Mouse (Mus musculus) heart, embryonic 15.5 days (tissue): ENCODE results near the gene Rbms2. TPM values are rescaled to one million over a fixed set of nuclear protein-coding genes. Genes with fewer than 3 reads are reported as not detected.

ENCODE experiments used
- ATAC-seq: fragments of 200-750 bp; cut with Nextera tagmentation; replicated peaks from 2 replicates; pipeline ENCODE4 v1.8.0; 2017; ENCODE audit warnings: low read depth, moderate TSS enrichment; ENCODE audit not compliant: insufficient number of reproducible peaks, insufficient read depth, low FRiP score
- H3K27ac ChIP-seq: fragments of 300-500 bp; sonication (generic); 2 replicates; pipeline ENCODE4 v1.5.1; 2015; ENCODE audit warnings: mild to moderate bottlenecking, inconsistent platforms
- H3K27me3 ChIP-seq: fragments of 300-500 bp; sonication (generic); 2 replicates; pipeline ENCODE4 v1.6.1; 2015; ENCODE audit warnings: inconsistent platforms
- H3K36me3 ChIP-seq: fragments of 300-500 bp; sonication (generic); 2 replicates; pipeline ENCODE4 v1.6.1; 2015; ENCODE audit warnings: mild to moderate bottlenecking, inconsistent platforms
- H3K4me1 ChIP-seq: fragments of 300-500 bp; sonication (generic); replicated peaks from 2 replicates; pipeline ENCODE4 v1.6.1; 2015; ENCODE audit warnings: inconsistent platforms
- H3K4me2 ChIP-seq: fragments of 300-500 bp; sonication (generic); 2 replicates; pipeline ENCODE4 v1.6.1; 2015; ENCODE audit warnings: inconsistent platforms, mild to moderate bottlenecking, moderate library complexity
- H3K4me3 ChIP-seq: fragments of 300-500 bp; sonication (generic); 2 replicates; pipeline ENCODE4 v1.5.1; 2015; ENCODE audit warnings: mild to moderate bottlenecking, inconsistent platforms
- H3K9ac ChIP-seq: fragments of 300-500 bp; sonication (generic); 2 replicates; pipeline ENCODE4 v1.6.1; 2015; ENCODE audit warnings: mild to moderate bottlenecking, inconsistent platforms
- H3K9me3 ChIP-seq: fragments of 300-500 bp; sonication (generic); replicated peaks from 2 replicates; pipeline ENCODE4 v1.6.1; 2016; ENCODE audit warnings: inconsistent platforms
- WGBS: fragments of 180-500 bp; shearing (Covaris S2); methylation state at CpG from one replicate; pipeline ENCODE4 v1.1.7; 2015; ENCODE audit warnings: mixed read lengths; 5-methylcytosine and 5-hydroxymethylcytosine counted together
- polyA plus RNA-seq: library from polyadenylated mRNA; unstranded; fragments of >200 nt; fragmentation: Nextera tagmentation; extraction: Ambion mirVana; gene quantifications from 2 replicates; pipeline ENCODE4 v1.2.1, GENCODE M21; 2015

Rbms2 gene
- polyA plus RNA-seq, 1 experiment from 2014 or later = 33.8 TPM

GRCm38 (mm10) chr10:128133650-128134332 lies 46.3 kb downstream of the Rbms2 start:
- Histone ChIP-seq H3K36me3 (peaks cover 51% of the 10 kb centered on the region), H3K27me3 (no peaks in the 10 kb centered on the region), H3K4me1 (no peaks in the 10 kb centered on the region), H3K9ac (no peak overlapping the region), H3K4me2 (no peak overlapping the region), H3K4me3 (no peak overlapping the region), H3K9me3 (no peaks in the 10 kb centered on the region), H3K27ac (no peak overlapping the region)
- ATAC-seq = no peak
- WGBS = 56% methylated on average over 13 of the region's 13 CpGs

GRCm38 (mm10) chr10:128131812-128132211 lies 48.3 kb downstream of the Rbms2 start:
- ATAC-seq = no peak
- H3K36me3 ChIP-seq = peaks cover 48% of the 10 kb centered on the region
- no peaks in the 10 kb centered on the region for H3K27me3 ChIP-seq
- no peaks in the 10 kb centered on the region for H3K9me3 ChIP-seq
- no peak overlapping the region for H3K4me3 ChIP-seq
- H3K9ac ChIP-seq = no peak overlapping the region
- no peak overlapping the region for H3K27ac ChIP-seq
- peaks cover 3% of the 10 kb centered on the region; the same call in 1 of the 2 replicates for H3K4me1 ChIP-seq
- H3K4me2 ChIP-seq = no peak overlapping the region

GRCm38 (mm10) chr10:128131297-128131696 lies 48.8 kb downstream of the Rbms2 start:
- no peaks in the 10 kb centered on the region for H3K27me3 ChIP-seq
- no peak overlapping the region for H3K4me2 ChIP-seq
- H3K4me3 ChIP-seq = no peak overlapping the region
- no peak overlapping the region for H3K9ac ChIP-seq
- no peak for ATAC-seq
- peaks cover 3% of the 10 kb centered on the region; the same call in 1 of the 2 replicates for H3K4me1 ChIP-seq
- H3K27ac ChIP-seq = no peak overlapping the region
- WGBS = 75% methylated on average over 3 of the region's 3 CpGs
- H3K36me3 ChIP-seq = peaks cover 53% of the 10 kb centered on the region
- H3K9me3 ChIP-seq = no peaks in the 10 kb centered on the region

GRCm38 (mm10) chr10:128128143-128128542 lies 52.0 kb downstream of the Rbms2 start:
- ATAC-seq = no peak
- 85% methylated on average over 8 of the region's 8 CpGs for WGBS
- H3K9me3 ChIP-seq = no peaks in the 10 kb centered on the region
- no peak overlapping the region for H3K4me2 ChIP-seq
- no peaks in the 10 kb centered on the region for H3K27me3 ChIP-seq
- no peak overlapping the region for H3K9ac ChIP-seq
- no peak overlapping the region for H3K4me3 ChIP-seq
- peaks cover 66% of the 10 kb centered on the region for H3K36me3 ChIP-seq
- peaks cover 3% of the 10 kb centered on the region; the same call in 1 of the 2 replicates for H3K4me1 ChIP-seq
- H3K27ac ChIP-seq = no peak overlapping the region

- Histone ChIP-seq H3K27ac (no peak overlapping the region), H3K9me3 (no peaks in the 10 kb centered on the region), H3K9ac (no peak overlapping the region), H3K4me1 (peaks cover 3% of the 10 kb centered on the region; the same call in 1 of the 2 replicates), H3K4me3 (no peak overlapping the region), H3K27me3 (no peaks in the 10 kb centered on the region), H3K36me3 (peaks cover 72% of the 10 kb centered on the region), H3K4me2 (no peak overlapping the region)
- ATAC-seq = no peak
- WGBS = 71% methylated on average over 5 of the region's 5 CpGs
These were observed 52.6 kb downstream of the Rbms2 start for GRCm38 (mm10) chr10:128127497-128127896.

- Histone ChIP-seq H3K4me1 (peaks cover 3% of the 10 kb centered on the region; the same call in 1 of the 2 replicates), H3K36me3 (peaks cover 77% of the 10 kb centered on the region), H3K9me3 (no peaks in the 10 kb centered on the region), H3K4me3 (no peak overlapping the region), H3K27me3 (no peaks in the 10 kb centered on the region), H3K9ac (no peak overlapping the region), H3K27ac (no peak overlapping the region), H3K4me2 (no peak overlapping the region)
- WGBS = 85% methylated on average over 14 of the region's 14 CpGs
- no peak for ATAC-seq
These were observed 54.1 kb downstream of the Rbms2 start for GRCm38 (mm10) chr10:128125951-128126350.

DNA sequence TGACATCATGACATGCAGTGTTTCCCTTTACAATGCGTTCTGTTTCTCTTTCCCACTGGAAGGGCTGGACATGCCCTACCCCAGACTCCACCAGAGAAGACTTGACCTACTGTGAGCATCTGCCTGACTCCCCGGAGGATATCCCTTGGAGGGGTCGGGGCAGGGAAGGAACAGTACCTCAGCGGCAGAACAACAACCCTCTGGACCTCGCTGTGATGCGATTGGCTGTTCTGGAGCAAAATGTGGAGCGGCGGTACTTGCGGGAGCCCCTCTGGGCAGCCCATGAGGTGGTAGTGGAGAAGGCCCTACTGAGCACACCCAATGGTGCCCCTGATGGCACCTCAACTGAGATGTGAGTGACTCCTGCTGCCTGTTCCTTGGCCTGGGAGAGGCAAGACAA lies 55.3 kb downstream of the Rbms2 start:
- no peak for ATAC-seq
- Histone ChIP-seq H3K4me2 (no peak overlapping the region), H3K9me3 (no peaks in the 10 kb centered on the region), H3K27me3 (no peaks in the 10 kb centered on the region), H3K9ac (no peak overlapping the region), H3K36me3 (peaks cover 85% of the 10 kb centered on the region), H3K4me1 (peaks cover 3% of the 10 kb centered on the region; the same call in 1 of the 2 replicates), H3K27ac (no peak overlapping the region), H3K4me3 (no peak overlapping the region)
- 92% methylated on average over 9 of the region's 9 CpGs for WGBS

DNA sequence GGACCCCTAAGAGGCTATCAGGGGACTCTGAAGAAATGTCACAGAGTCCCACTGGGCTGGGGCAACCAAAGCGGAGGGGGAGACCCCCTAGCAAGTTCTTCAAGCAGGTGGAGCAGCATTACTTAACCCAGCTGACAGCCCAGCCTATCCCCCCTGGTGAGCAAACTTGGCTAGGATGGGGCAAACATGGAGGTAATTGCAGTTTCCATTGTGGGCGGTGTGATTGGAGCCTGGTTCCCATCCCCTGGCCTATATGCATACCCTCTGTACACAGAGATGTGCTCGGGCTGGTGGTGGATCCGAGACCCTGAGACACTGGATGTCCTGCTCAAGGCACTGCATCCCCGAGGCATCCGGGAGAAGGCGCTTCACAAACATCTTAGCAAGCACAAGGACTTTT lies 56.3 kb downstream of the Rbms2 start:
- H3K9ac ChIP-seq = no peak overlapping the region
- ATAC-seq = no peak
- H3K4me3 ChIP-seq = no peak overlapping the region
- no peaks in the 10 kb centered on the region for H3K9me3 ChIP-seq
- H3K4me1 ChIP-seq = peaks cover 3% of the 10 kb centered on the region; the same call in 1 of the 2 replicates
- H3K36me3 ChIP-seq = peaks cover 92% of the 10 kb centered on the region
- H3K4me2 ChIP-seq = no peak overlapping the region
- no peak overlapping the region for H3K27ac ChIP-seq
- no peaks in the 10 kb centered on the region for H3K27me3 ChIP-seq
- WGBS = 92% methylated on average over 7 of the region's 7 CpGs

- Histone ChIP-seq H3K36me3 (peaks cover 61% of the 10 kb centered on the region), H3K27ac (no peak overlapping the region)
These were observed 68.9 kb downstream of the Rbms2 start for GRCm38 (mm10) chr10:128111227-128111626.

GRCm38 (mm10) chr10:128110103-128110761 lies 69.9 kb downstream of the Rbms2 start:
- peak; percentile 83; the same call in 1 of the 2 replicates for ATAC-seq
- H3K36me3 ChIP-seq = peaks cover 52% of the 10 kb centered on the region
- WGBS = 65% methylated on average over 4 of the region's 4 CpGs
- H3K9ac ChIP-seq = 0 out of 2 replicates have a peak overlapping the region, but pooled peaks have one; percentile 13
- no peaks in the 10 kb centered on the region for H3K27me3 ChIP-seq
- peak overlapping the region; percentile 56 for H3K27ac ChIP-seq
- H3K4me2 ChIP-seq = no peak overlapping the region
- H3K4me1 ChIP-seq = peaks cover 4% of the 10 kb centered on the region; the same call in 1 of the 2 replicates
- H3K9me3 ChIP-seq = no peaks in the 10 kb centered on the region
- H3K4me3 ChIP-seq = no peak overlapping the region

More at GRCm38 (mm10) chr10:128111227-128111626, 68.9 kb downstream of the Rbms2 start:
- no peaks in the 10 kb centered on the region for H3K9me3 ChIP-seq
- ATAC-seq = no peak
- H3K9ac ChIP-seq = no peak overlapping the region
- peaks cover 4% of the 10 kb centered on the region; the same call in 1 of the 2 replicates for H3K4me1 ChIP-seq
- H3K27me3 ChIP-seq = no peaks in the 10 kb centered on the region
- H3K4me2 ChIP-seq = no peak overlapping the region
- H3K4me3 ChIP-seq = no peak overlapping the region

- H3K27me3 ChIP-seq = no peaks in the 10 kb centered on the region
- no peaks in the 10 kb centered on the region for H3K9me3 ChIP-seq
- peak overlapping the region; percentile 99 for H3K4me3 ChIP-seq
- H3K27ac ChIP-seq = peak overlapping the region; percentile 79
- H3K36me3 ChIP-seq = peaks cover 3% of the 10 kb centered on the region; the same call in 1 of the 2 replicates
- ATAC-seq = no peak
- peak overlapping the region; percentile 97 for H3K9ac ChIP-seq
- H3K4me1 ChIP-seq = peaks cover 43% of the 10 kb centered on the region
- peak overlapping the region; percentile 85 for H3K4me2 ChIP-seq
- WGBS = 0% methylated on average over 13 of the region's 13 CpGs
These were observed 82.5 kb downstream of the Rbms2 start for GRCm38 (mm10) chr10:128097587-128097971.
